Mouse (Mus musculus) liver, postnatal 0 days (tissue): Measurements from ENCODE around the gene Gm49380. TPM values are rescaled to one million over a fixed set of nuclear protein-coding genes. Genes with fewer than 3 reads are reported as not detected.

Source experiments
- ATAC-seq: fragments of 200-750 bp; cut with Nextera tagmentation; 2 replicates; pipeline ENCODE4 v1.8.0; 2017; ENCODE audit warnings: mild to moderate bottlenecking, moderate library complexity
- DNase-seq: peaks from one replicate; pipeline ENCODE4 v3.0.0-alpha.2; 2016
- H3K27ac ChIP-seq: fragments of 300-500 bp; sonication (generic); 2 replicates; pipeline ENCODE4 v1.5.1; 2014; ENCODE audit warnings: antibody characterized with exemption, moderate library complexity, mild to moderate bottlenecking, low read depth
- H3K27me3 ChIP-seq: fragments of 300-500 bp; sonication (generic); 2 replicates; pipeline ENCODE4 v1.6.1; 2014; ENCODE audit warnings: low read length, control low read depth, mixed read lengths; ENCODE audit not compliant: insufficient read depth
- H3K36me3 ChIP-seq: fragments of 300-500 bp; sonication (generic); replicated peaks from 2 replicates; pipeline ENCODE4 v1.6.1; 2014; ENCODE audit warnings: mild to moderate bottlenecking, control low read depth, low read length, moderate library complexity, mixed read lengths; ENCODE audit not compliant: insufficient read depth
- H3K4me1 ChIP-seq: fragments of 300-500 bp; sonication (generic); 2 replicates; pipeline ENCODE4 v1.6.1; 2014; ENCODE audit warnings: antibody characterized with exemption, mild to moderate bottlenecking, control low read depth; ENCODE audit not compliant: insufficient read depth
- H3K4me2 ChIP-seq: fragments of 300-500 bp; sonication (generic); 2 replicates; pipeline ENCODE4 v1.6.1; 2014; ENCODE audit warnings: low read depth, mild to moderate bottlenecking, low read length, moderate library complexity, mixed read lengths
- H3K4me3 ChIP-seq: fragments of 300-500 bp; sonication (generic); 2 replicates; pipeline ENCODE4 v1.5.1; 2014; ENCODE audit warnings: low read depth, low read length
- H3K9ac ChIP-seq: fragments of 300-500 bp; sonication (generic); replicated peaks from 2 replicates; pipeline ENCODE4 v1.6.1; 2014; ENCODE audit warnings: mild to moderate bottlenecking, moderate library complexity
- H3K9me3 ChIP-seq: fragments of 300-500 bp; sonication (generic); 2 replicates; pipeline ENCODE4 v1.6.1; 2016; ENCODE audit warnings: mild to moderate bottlenecking, control low read depth, low read length, mixed read lengths
- CTCF ChIP-seq: sonication (generic); IDR thresholded peaks from 2 replicates; pipeline ENCODE4 v1.5.1; 2016; ENCODE audit warnings: antibody characterized with exemption, low read depth
- EP300 ChIP-seq: IDR thresholded peaks from 2 replicates; pipeline ENCODE4 v1.6.1; 2016; ENCODE audit warnings: antibody characterized with exemption, low read depth, mild to moderate bottlenecking
- WGBS: fragments of 180-500 bp; shearing (Covaris S2); extraction: QIAGEN DNeasy Blood & Tissue Kit; methylation state at CpG from one replicate; pipeline ENCODE4 v1.1.7; 2014; ENCODE audit not compliant: insufficient replicate concordance; 5-methylcytosine and 5-hydroxymethylcytosine counted together
- polyA plus RNA-seq: library from polyadenylated mRNA; unstranded; fragments of >200 nt; fragmentation: Nextera tagmentation; extraction: Ambion mirVana; gene quantifications from 2 replicates; pipeline ENCODE4 v1.2.1, GENCODE M21; 2015

The Gm49380 gene
- polyA plus RNA-seq, 1 experiment from 2014 or later = not detected

GRCm38 (mm10) chr9:44079997-44080780 is 33.1 kb downstream of the Gm49380 start:
- Histone ChIP-seq H3K4me3 (no peak overlapping the region), H3K4me1 (peaks cover 26% of the 10 kb centered on the region), H3K9me3 (no peaks in the 10 kb centered on the region), H3K27ac (no peak overlapping the region), H3K9ac (no peak overlapping the region), H3K36me3 (no peaks in the 10 kb centered on the region), H3K27me3 (peaks cover 8% of the 10 kb centered on the region; the same call in 1 of the 2 replicates), H3K4me2 (no peak overlapping the region)
- DNase-seq (no peak), ATAC-seq (no peak)
- WGBS = 48% methylated on average over 10 of the region's 10 CpGs
- TF ChIP-seq EP300 (no peak), CTCF (no peak)

- H3K4me2 ChIP-seq = no peak overlapping the region
- ATAC-seq (peak; percentile 81), DNase-seq (peak; percentile 64)
- H3K9me3 ChIP-seq = no peaks in the 10 kb centered on the region
- peaks cover 6% of the 10 kb centered on the region; the same call in 1 of the 2 replicates for H3K27me3 ChIP-seq
- H3K4me1 ChIP-seq = peaks cover 16% of the 10 kb centered on the region
- H3K36me3 ChIP-seq = no peaks in the 10 kb centered on the region
- TF ChIP-seq CTCF = no peak
- TF ChIP-seq EP300 = peak; percentile 46; the same call in 1 of the 2 replicates
- WGBS = 33% methylated on average over 15 of the region's 16 CpGs
- H3K27ac ChIP-seq = no peak overlapping the region
- H3K9ac ChIP-seq = no peak overlapping the region
- H3K4me3 ChIP-seq = no peak overlapping the region
Measured at GRCm38 (mm10) chr9:44078955-44079756, 34.1 kb downstream of the Gm49380 start.

GRCm38 (mm10) chr9:44078136-44078797 is 35.0 kb downstream of the Gm49380 start:
- H3K9me3 ChIP-seq = no peaks in the 10 kb centered on the region
- no peak overlapping the region for H3K27ac ChIP-seq
- peaks cover 7% of the 10 kb centered on the region for H3K4me1 ChIP-seq
- H3K4me2 ChIP-seq = no peak overlapping the region
- DNase-seq (no peak), ATAC-seq (no peak)
- TF ChIP-seq EP300 = no peak
- no peak for TF ChIP-seq CTCF
- H3K27me3 ChIP-seq = peaks cover under 1% of the 10 kb centered on the region; the same call in 1 of the 2 replicates
- no peak overlapping the region for H3K9ac ChIP-seq
- H3K4me3 ChIP-seq = no peak overlapping the region
- 76% methylated on average over 10 of the region's 10 CpGs for WGBS
- H3K36me3 ChIP-seq = no peaks in the 10 kb centered on the region

- Histone ChIP-seq H3K36me3 (no peaks in the 10 kb centered on the region), H3K4me1 (peaks cover 5% of the 10 kb centered on the region), H3K9ac (no peak overlapping the region), H3K27me3 (no peaks in the 10 kb centered on the region), H3K27ac (no peak overlapping the region), H3K9me3 (no peaks in the 10 kb centered on the region), H3K4me3 (no peak overlapping the region), H3K4me2 (no peak overlapping the region)
- WGBS = 71% methylated on average over 11 of the region's 11 CpGs
- ATAC-seq (no peak), DNase-seq (no peak)
- TF ChIP-seq EP300 (no peak), CTCF (no peak)
Measured at GRCm38 (mm10) chr9:44077266-44077910, 35.9 kb downstream of the Gm49380 start.

- DNase-seq (peak; percentile 63), ATAC-seq (peak; percentile 29; the same call in 1 of the 2 replicates)
- Histone ChIP-seq H3K27ac (no peak overlapping the region), H3K9ac (no peak overlapping the region), H3K4me3 (no peak overlapping the region), H3K36me3 (no peaks in the 10 kb centered on the region), H3K27me3 (no peaks in the 10 kb centered on the region), H3K4me1 (peaks cover 5% of the 10 kb centered on the region), H3K4me2 (no peak overlapping the region), H3K9me3 (no peaks in the 10 kb centered on the region)
- TF ChIP-seq CTCF (peak; percentile 70), EP300 (no peak)
- WGBS = 23% methylated on average over 5 of the region's 5 CpGs
Measured at GRCm38 (mm10) chr9:44076764-44077120, 36.6 kb downstream of the Gm49380 start.
